Mouse (Mus musculus): ENCODE measurements around the gene Noxo1. TPM values are rescaled to one million over a fixed set of nuclear protein-coding genes. Genes with fewer than 3 reads are reported as not detected.

The Noxo1 gene
- polyA plus RNA-seq, 1 experiment = 5.2 TPM

GRCm38 (mm10) chr17:24672141-24672540, 23.9 kb upstream of the Noxo1 start:
- Histone ChIP-seq H3K27ac (ENCODE audit: insufficient read depth, low read length) (no peak overlapping the region), H3K4me1 (ENCODE audit: control insufficient read depth, insufficient read depth, low read length) (peaks cover 9% of the 10 kb centered on the region), H3K4me3 (ENCODE audit: insufficient read depth, low read length) (no peak overlapping the region)
- no peak for TF ChIP-seq POLR2A (IDR thresholded peaks at IDR 0.05; ENCODE audit: extremely low read depth, insufficient read depth, low read length)
- TF ChIP-seq CTCF (IDR thresholded peaks at IDR 0.05; ENCODE audit: extremely low read depth, insufficient read depth, low read length) = no peak

DNA sequence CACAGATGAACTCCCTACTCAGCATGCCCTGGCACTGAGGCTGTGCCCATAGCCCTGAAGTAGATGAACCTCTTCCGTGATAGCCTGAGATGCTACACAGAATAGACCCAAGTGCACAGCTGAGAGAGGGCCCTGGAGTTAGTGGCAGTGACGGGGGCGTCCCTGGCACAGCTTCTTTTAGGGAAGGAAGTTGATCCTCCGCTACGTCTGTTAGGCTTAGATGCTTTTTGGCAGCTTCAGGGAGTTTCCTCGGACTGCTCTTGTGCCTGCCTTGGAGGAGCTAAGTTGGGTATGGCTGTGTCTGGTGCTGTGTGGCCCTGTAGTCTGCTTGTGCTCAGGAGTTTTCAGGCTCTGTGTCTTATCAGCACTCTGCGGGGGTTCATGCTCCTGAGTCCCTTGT, 21.8 kb upstream of the Noxo1 start:
- TF ChIP-seq POLR2A (IDR thresholded peaks at IDR 0.05; ENCODE audit: extremely low read depth, insufficient read depth, low read length) (no peak), CTCF (IDR thresholded peaks at IDR 0.05; ENCODE audit: extremely low read depth, insufficient read depth, low read length) (no peak)
- peaks cover 9% of the 10 kb centered on the region for H3K4me1 ChIP-seq (ENCODE audit: control insufficient read depth, insufficient read depth, low read length)
- no peak overlapping the region for H3K27ac ChIP-seq (ENCODE audit: insufficient read depth, low read length)
- H3K4me3 ChIP-seq (ENCODE audit: insufficient read depth, low read length) = no peak overlapping the region

DNA sequence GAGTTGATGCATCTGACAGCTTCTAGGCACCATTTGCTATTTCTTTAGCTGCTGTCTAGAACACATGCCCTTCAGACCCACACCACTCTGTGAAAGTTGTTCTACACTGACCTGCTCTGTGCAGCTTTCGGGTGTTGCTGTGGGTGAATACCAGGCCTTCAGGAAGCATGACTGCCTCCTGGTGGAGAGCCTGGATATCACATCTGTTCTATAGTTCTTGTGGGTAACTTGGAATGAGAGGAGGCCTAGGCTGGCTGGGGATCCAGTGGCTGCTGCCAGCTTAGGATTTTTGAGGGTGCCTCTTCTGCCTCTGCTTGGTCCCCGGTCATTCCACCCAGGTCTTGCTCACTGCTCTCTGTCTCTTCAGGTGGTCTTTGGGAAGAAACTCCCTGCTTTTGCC, 19.8 kb upstream of the Noxo1 start:
- TF ChIP-seq CTCF (IDR thresholded peaks at IDR 0.05; ENCODE audit: extremely low read depth, insufficient read depth, low read length) (peak; percentile 54), POLR2A (IDR thresholded peaks at IDR 0.05; ENCODE audit: extremely low read depth, insufficient read depth, low read length) (no peak)

GRCm38 (mm10) chr17:24676877-24677276, 19.2 kb upstream of the Noxo1 start:
- H3K27ac ChIP-seq (ENCODE audit: insufficient read depth, low read length) = no peak overlapping the region
- no peak for TF ChIP-seq CTCF (IDR thresholded peaks at IDR 0.05; ENCODE audit: extremely low read depth, insufficient read depth, low read length)
- no peak for TF ChIP-seq POLR2A (IDR thresholded peaks at IDR 0.05; ENCODE audit: extremely low read depth, insufficient read depth, low read length)
- H3K4me1 ChIP-seq (ENCODE audit: control insufficient read depth, insufficient read depth, low read length) = peaks cover 7% of the 10 kb centered on the region
- H3K4me3 ChIP-seq (ENCODE audit: insufficient read depth, low read length) = no peak overlapping the region

More for the DNA sequence above, 19.8 kb upstream of the Noxo1 start:
- Histone ChIP-seq H3K4me1 (ENCODE audit: control insufficient read depth, insufficient read depth, low read length) (peaks cover 9% of the 10 kb centered on the region), H3K4me3 (ENCODE audit: insufficient read depth, low read length) (no peak overlapping the region), H3K27ac (ENCODE audit: insufficient read depth, low read length) (no peak overlapping the region)

DNA sequence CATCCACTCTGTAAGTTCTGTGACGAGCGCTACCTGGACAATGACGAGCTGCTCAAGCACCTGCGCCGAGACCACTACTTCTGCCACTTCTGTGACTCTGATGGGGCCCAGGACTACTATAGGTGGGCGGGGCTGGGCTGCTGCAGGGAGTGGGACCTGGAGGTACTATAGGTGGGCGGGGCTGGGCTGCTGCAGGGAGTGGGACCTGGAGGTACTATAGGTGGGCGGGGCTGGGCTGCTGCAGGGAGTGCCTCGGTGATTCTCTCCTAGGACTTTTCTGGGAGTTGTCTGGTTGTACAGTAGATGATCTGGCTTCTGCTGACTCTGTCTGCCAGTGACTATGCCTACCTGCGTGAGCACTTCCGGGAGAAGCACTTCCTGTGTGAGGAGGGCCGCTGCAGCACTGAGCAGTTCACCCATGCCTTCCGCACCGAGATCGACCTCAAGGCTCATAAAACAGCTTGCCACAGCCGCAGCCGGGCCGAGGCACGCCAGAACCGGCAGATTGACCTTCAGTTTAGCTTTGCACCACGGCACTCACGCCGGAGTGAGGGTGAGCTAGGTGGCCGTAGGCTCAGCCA, 18.4 kb upstream of the Noxo1 start:
- Histone ChIP-seq H3K27ac (ENCODE audit: insufficient read depth, low read length) (no peak overlapping the region), H3K4me1 (ENCODE audit: control insufficient read depth, insufficient read depth, low read length) (peaks cover 3% of the 10 kb centered on the region; the same call in 1 of the 2 replicates), H3K4me3 (ENCODE audit: insufficient read depth, low read length) (no peak overlapping the region)
- TF ChIP-seq CTCF (IDR thresholded peaks at IDR 0.05; ENCODE audit: extremely low read depth, insufficient read depth, low read length) (no peak), POLR2A (IDR thresholded peaks at IDR 0.05; ENCODE audit: extremely low read depth, insufficient read depth, low read length) (no peak)

DNA sequence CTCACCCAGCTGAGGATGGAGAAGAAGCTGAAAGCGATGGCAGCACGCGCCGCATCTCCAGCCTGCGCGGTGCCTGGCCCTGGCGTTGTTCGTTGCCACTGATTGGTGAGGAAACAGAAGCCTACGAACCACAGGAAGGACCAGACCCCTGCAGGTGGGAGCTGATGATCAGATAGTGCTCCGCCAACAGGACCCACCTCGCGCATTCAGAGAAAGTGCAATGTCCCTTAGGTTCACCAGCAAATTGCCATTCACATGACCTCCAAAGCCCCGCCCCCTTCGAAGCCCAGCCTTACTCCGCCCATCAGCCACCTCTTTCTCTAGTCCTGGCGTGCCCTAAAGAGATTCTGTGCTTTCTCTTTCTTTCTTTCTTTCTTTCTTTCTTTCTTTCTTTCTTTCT, 9.5 kb upstream of the Noxo1 start:
- H3K4me1 ChIP-seq (ENCODE audit: control insufficient read depth, insufficient read depth, low read length) = peaks cover 9% of the 10 kb centered on the region
- no peak overlapping the region for H3K27ac ChIP-seq (ENCODE audit: insufficient read depth, low read length)
- H3K4me3 ChIP-seq (ENCODE audit: insufficient read depth, low read length) = no peak overlapping the region
- TF ChIP-seq CTCF (IDR thresholded peaks at IDR 0.05; ENCODE audit: extremely low read depth, insufficient read depth, low read length) (no peak), POLR2A (IDR thresholded peaks at IDR 0.05; ENCODE audit: extremely low read depth, insufficient read depth, low read length) (no peak)

- Histone ChIP-seq H3K4me1 (ENCODE audit: control insufficient read depth, insufficient read depth, low read length) (peaks cover 9% of the 10 kb centered on the region), H3K4me3 (ENCODE audit: insufficient read depth, low read length) (peak overlapping the region; percentile 31), H3K27ac (ENCODE audit: insufficient read depth, low read length) (no peak overlapping the region)
- TF ChIP-seq CTCF (IDR thresholded peaks at IDR 0.05; ENCODE audit: extremely low read depth, insufficient read depth, low read length) (no peak), POLR2A (IDR thresholded peaks at IDR 0.05; ENCODE audit: extremely low read depth, insufficient read depth, low read length) (no peak)
These were observed 8.9 kb upstream of the Noxo1 start for GRCm38 (mm10) chr17:24687146-24687595.

DNA sequence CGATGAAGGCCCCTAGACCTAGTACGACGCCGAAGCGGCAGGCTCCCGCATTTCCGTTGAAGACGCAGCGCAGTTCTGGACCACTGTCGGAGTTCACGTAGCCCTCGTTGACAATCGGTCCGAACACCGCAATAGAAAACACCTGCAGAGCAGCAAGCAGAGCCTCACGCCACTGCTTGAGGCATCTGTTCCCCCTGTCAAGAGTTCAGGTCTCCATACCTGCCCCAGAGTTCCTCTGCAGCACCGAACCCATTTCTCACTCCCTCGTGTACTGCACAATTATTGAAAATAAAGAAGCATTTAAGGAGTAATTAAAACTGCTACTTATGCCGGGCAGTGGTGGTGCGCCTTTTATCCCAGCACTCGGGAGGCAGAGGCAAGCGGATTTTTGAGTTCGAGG, 8.4 kb upstream of the Noxo1 start:
- TF ChIP-seq POLR2A (IDR thresholded peaks at IDR 0.05; ENCODE audit: extremely low read depth, insufficient read depth, low read length) = no peak
- TF ChIP-seq CTCF (IDR thresholded peaks at IDR 0.05; ENCODE audit: extremely low read depth, insufficient read depth, low read length) = no peak
- no peak overlapping the region for H3K27ac ChIP-seq (ENCODE audit: insufficient read depth, low read length)
- peak overlapping the region; percentile 31 for H3K4me3 ChIP-seq (ENCODE audit: insufficient read depth, low read length)
- H3K4me1 ChIP-seq (ENCODE audit: control insufficient read depth, insufficient read depth, low read length) = peaks cover 9% of the 10 kb centered on the region

DNA sequence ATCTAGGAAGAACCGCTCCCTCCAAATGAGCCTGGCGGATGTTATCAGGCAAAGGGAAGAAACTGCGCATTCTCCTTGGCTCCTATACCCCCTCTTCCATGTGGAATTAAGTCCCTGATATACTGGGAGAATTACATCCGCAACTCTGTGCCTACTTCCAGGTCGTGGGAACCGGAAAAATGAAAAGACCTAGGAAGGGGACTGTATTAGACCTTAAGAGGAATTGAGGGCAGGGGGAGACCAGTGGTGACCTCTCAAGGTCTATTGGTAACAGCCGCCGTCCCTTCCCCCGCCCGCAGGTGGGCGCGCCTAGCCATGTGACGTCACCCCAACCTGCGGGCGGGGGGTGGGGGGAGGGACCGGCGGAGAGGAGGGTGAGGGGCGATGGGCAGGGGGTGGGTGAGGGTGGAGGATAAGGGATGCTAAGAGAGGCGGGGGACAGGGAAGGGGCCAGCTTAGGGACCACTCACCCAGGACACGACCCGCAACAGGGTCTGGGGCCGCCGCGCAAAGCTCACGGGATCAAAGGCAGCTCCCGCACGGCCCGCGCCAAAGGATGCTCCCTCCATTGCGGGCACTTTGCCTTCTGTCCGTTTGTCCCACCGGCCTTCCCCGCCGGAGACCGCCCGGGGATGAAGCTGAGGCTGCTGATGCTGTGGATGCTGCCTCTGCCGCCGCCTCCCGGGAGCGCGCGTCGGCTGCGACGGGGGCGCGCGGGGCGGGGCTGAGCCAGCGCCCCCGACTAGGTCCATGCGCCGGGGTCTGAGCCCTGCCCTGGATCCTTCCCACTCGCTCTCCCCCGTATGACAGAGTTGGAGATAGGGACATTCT, 6.6 kb upstream of the Noxo1 start, which contains the start of gene Syngr3:
Syngr3 (minus strand) TSS at position 705 of the 831 bp plus-strand sequence.
- Histone ChIP-seq H3K27ac (ENCODE audit: insufficient read depth, low read length) (peak within 1 kb of the TSS; percentile 98), H3K4me1 (ENCODE audit: control insufficient read depth, insufficient read depth, low read length) (peaks cover 9% of the 10 kb centered on the region), H3K4me3 (ENCODE audit: insufficient read depth, low read length) (peak within 1 kb of the TSS; percentile 97)
- TF ChIP-seq CTCF (IDR thresholded peaks at IDR 0.05; ENCODE audit: extremely low read depth, insufficient read depth, low read length) = no peak
- peak; percentile 77; the same call in 1 of the 2 replicates for TF ChIP-seq POLR2A (IDR thresholded peaks at IDR 0.05; ENCODE audit: extremely low read depth, insufficient read depth, low read length)
